Mouse (Mus musculus) lung, adult 2 months (tissue): ENCODE measurements around the gene Ube2t. TPM values are rescaled to one million over a fixed set of nuclear protein-coding genes. Genes with fewer than 3 reads are reported as not detected.

Source experiments
- DNase-seq: peaks from one replicate; pipeline ENCODE4 v3.0.0; 2022
- H3K4me1 ChIP-seq: fragments of 200-500 bp; 2 replicates; pipeline ENCODE4 v1.6.1; 2011; ENCODE audit warnings: low read length; ENCODE audit not compliant: control insufficient read depth, insufficient read depth
- H3K4me3 ChIP-seq: fragments of 200-500 bp; replicated peaks from 2 replicates; pipeline ENCODE3; 2011; ENCODE audit warnings: low read depth, mild to moderate bottlenecking, control low read depth, low read length; ENCODE audit errors: extremely low read depth
- CTCF ChIP-seq: fragments of 200-500 bp; IDR thresholded peaks from 2 replicates; pipeline ENCODE4 v1.5.1; 2011; ENCODE audit warnings: mild to moderate bottlenecking, low read length, control low read depth; ENCODE audit not compliant: insufficient read depth
- POLR2A ChIP-seq: fragments of 200-500 bp; IDR thresholded peaks from 2 replicates; pipeline ENCODE4 v1.6.1; 2011; ENCODE audit warnings: low read depth, mild to moderate bottlenecking, control low read depth, low read length, borderline replicate concordance; ENCODE audit errors: extremely low read depth
- WGBS: fragments of 180-500 bp; shearing (Covaris S2); methylation state at CpG from one replicate; pipeline ENCODE4 v1.1.7; 2018; 5-methylcytosine and 5-hydroxymethylcytosine counted together
- polyA plus RNA-seq: library from polyadenylated mRNA; depleted of rRNA; stranded (reverse); fragments of >200 nt; gene quantifications from 2 replicates; pipeline ENCODE4 v1.2.3, GENCODE M21; 2012; rRNA removed

Gene Ube2t
- polyA plus RNA-seq, 1 experiment, result 0.77 TPM

GRCm38 (mm10) chr1:135020970-135021369 lies 58.6 kb downstream of the Ube2t start:
- DNase-seq, result no peak

GRCm38 (mm10) chr1:135021936-135022335 lies 59.6 kb downstream of the Ube2t start:
- no peak for DNase-seq
- H3K4me1 ChIP-seq, result peaks cover 4% of the 10 kb centered on the region; the same call in 1 of the 2 replicates
- WGBS, result 76% methylated on average over 5 of the region's 5 CpGs
- H3K4me3 ChIP-seq, result no peak overlapping the region
- TF ChIP-seq POLR2A, result no peak
- no peak for TF ChIP-seq CTCF

More at GRCm38 (mm10) chr1:135020970-135021369, 58.6 kb downstream of the Ube2t start:
- peaks cover 4% of the 10 kb centered on the region; the same call in 1 of the 2 replicates for H3K4me1 ChIP-seq
- TF ChIP-seq POLR2A (no peak), CTCF (no peak)
- H3K4me3 ChIP-seq, result no peak overlapping the region
- WGBS, result 0% methylated on average over 5 of the region's 5 CpGs

DNA sequence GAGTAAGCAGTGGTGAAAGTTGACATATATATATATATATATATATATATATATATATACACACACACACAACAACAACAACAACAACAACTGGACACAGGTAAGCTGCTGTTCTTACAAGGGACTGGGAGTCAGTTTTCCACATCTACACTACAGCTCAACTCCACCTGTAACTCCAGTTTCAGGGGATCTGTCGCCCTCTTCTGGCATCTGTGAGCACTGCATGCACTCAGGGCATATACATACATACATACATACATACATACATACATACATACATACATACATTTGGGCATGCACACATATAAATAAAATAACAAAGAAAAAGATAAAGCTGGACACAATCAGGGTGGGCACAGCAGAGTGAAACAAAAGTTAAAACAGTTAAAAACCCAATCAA lies 61.2 kb downstream of the Ube2t start:
- TF ChIP-seq CTCF (no peak), POLR2A (no peak)
- Histone ChIP-seq H3K4me1 (peaks cover 2% of the 10 kb centered on the region; the same call in 1 of the 2 replicates), H3K4me3 (no peak overlapping the region)
- WGBS, result 78% methylated on average over 1 of the region's 1 CpGs
- no peak for DNase-seq

Other genes with a start within 250 kb of the Ube2t start
- 10.9 and 18.6 TPM in 2 replicates for gene Ppp1r12b, start 6.6 kb upstream of the Ube2t start, polyA plus RNA-seq
- gene Lgr6, start 142.7 kb downstream of the Ube2t start, polyA plus RNA-seq, result 4.1 and 4.7 TPM in 2 replicates
- 6.9 and 7.3 TPM in 2 replicates for gene Ptpn7, start 170.1 kb downstream of the Ube2t start, polyA plus RNA-seq
- gene Arl8a, start 184.3 kb downstream of the Ube2t start, polyA plus RNA-seq, result 66.5 and 84.7 TPM in 2 replicates
- gene Gpr37l1, start 205.1 kb downstream of the Ube2t start, polyA plus RNA-seq, result 0.95 and 2.0 TPM in 2 replicates